Mouse (Mus musculus): ENCODE measurements around the gene Cux1.

- TF ChIP-seq CTCF (IDR thresholded peaks at IDR 0.05; ENCODE audit: extremely low read depth, insufficient read depth, low read length): no peak
- TF ChIP-seq POLR2A (IDR thresholded peaks at IDR 0.05; ENCODE audit: extremely low read depth, insufficient read depth, low read length): no peak
Measured at GRCm38 (mm10) chr5:136570171-136570570, 2.9 kb upstream of the Cux1 start.
